Mouse (Mus musculus): ENCODE data around the gene Rasip1. TPM values are rescaled to one million over a fixed set of nuclear protein-coding genes. Genes with fewer than 3 reads are reported as not detected.

Gene Rasip1
- polyA plus RNA-seq, 1 experiment = 0.37 TPM

GRCm38 (mm10) chr7:45682144-45683126 lies 55.1 kb downstream of the Rasip1 start:
- peak; percentile 99 for TF ChIP-seq CTCF (IDR thresholded peaks at IDR 0.05; ENCODE audit: borderline replicate concordance, insufficient read depth, low read length)
- peak; percentile 44; the same call in 1 of the 2 replicates for TF ChIP-seq POLR2A (IDR thresholded peaks at IDR 0.05; ENCODE audit: low read depth, low read length)
- no peaks in the 10 kb centered on the region for H3K4me1 ChIP-seq (ENCODE audit: control insufficient read depth, insufficient read depth, low read length)
- H3K4me3 ChIP-seq (ENCODE audit: insufficient read depth, low read length) = no peak overlapping the region
- H3K27ac ChIP-seq (ENCODE audit: insufficient read depth, low read length) = no peak overlapping the region

GRCm38 (mm10) chr7:45683396-45684050 lies 56.2 kb downstream of the Rasip1 start, which contains the start of gene Ntn5:
Gene Ntn5, plus strand, starts transcription at chr7:45684022.
- TF ChIP-seq POLR2A (IDR thresholded peaks at IDR 0.05; ENCODE audit: low read depth, low read length) (no peak), CTCF (IDR thresholded peaks at IDR 0.05; ENCODE audit: borderline replicate concordance, insufficient read depth, low read length) (no peak)
- Histone ChIP-seq H3K27ac (ENCODE audit: insufficient read depth, low read length) (no peak within 1 kb of the TSS), H3K4me3 (ENCODE audit: insufficient read depth, low read length) (no peak within 1 kb of the TSS), H3K4me1 (ENCODE audit: control insufficient read depth, insufficient read depth, low read length) (no peaks in the 10 kb centered on the region)

GRCm38 (mm10) chr7:45685811-45686210 lies 58.5 kb downstream of the Rasip1 start:
- Histone ChIP-seq H3K4me3 (ENCODE audit: insufficient read depth, low read length) (no peak overlapping the region), H3K27ac (ENCODE audit: insufficient read depth, low read length) (no peak overlapping the region), H3K4me1 (ENCODE audit: control insufficient read depth, insufficient read depth, low read length) (no peaks in the 10 kb centered on the region)
- no peak for TF ChIP-seq CTCF (IDR thresholded peaks at IDR 0.05; ENCODE audit: borderline replicate concordance, insufficient read depth, low read length)

GRCm38 (mm10) chr7:45686841-45687240 lies 59.6 kb downstream of the Rasip1 start:
- TF ChIP-seq POLR2A (IDR thresholded peaks at IDR 0.05; ENCODE audit: low read depth, low read length) (no peak), CTCF (IDR thresholded peaks at IDR 0.05; ENCODE audit: borderline replicate concordance, insufficient read depth, low read length) (no peak)
- H3K4me3 ChIP-seq (ENCODE audit: insufficient read depth, low read length) = no peak overlapping the region
- H3K27ac ChIP-seq (ENCODE audit: insufficient read depth, low read length) = no peak overlapping the region
- no peaks in the 10 kb centered on the region for H3K4me1 ChIP-seq (ENCODE audit: control insufficient read depth, insufficient read depth, low read length)

Other genes with a start within 250 kb of the Rasip1 start
- 407 and 463 TPM in 2 replicates for gene Snrnp70, start 231.7 kb upstream of the Rasip1 start, polyA plus RNA-seq (2011; ENCODE audit: insufficient read length, low read depth, missing spikeins)
- not detected in 2 replicates for gene Kcna7, start 221.8 kb upstream of the Rasip1 start, polyA plus RNA-seq (2011; ENCODE audit: insufficient read length, low read depth, missing spikeins)
- gene Ntf5, start 213.8 kb upstream of the Rasip1 start, polyA plus RNA-seq (2011; ENCODE audit: insufficient read length, low read depth, missing spikeins) = 0.79 and 1.0 TPM in 2 replicates
- not detected in 2 replicates for gene Lhb, start 206.7 kb upstream of the Rasip1 start, polyA plus RNA-seq (2011; ENCODE audit: insufficient read length, low read depth, missing spikeins)
- gene Gys1, start 192.6 kb upstream of the Rasip1 start, polyA plus RNA-seq (2011; ENCODE audit: insufficient read length, low read depth, missing spikeins) = 47.6 and 58.2 TPM in 2 replicates
- 67.9 and 74.6 TPM in 2 replicates for gene Ruvbl2, start 189.4 kb upstream of the Rasip1 start, polyA plus RNA-seq (2011; ENCODE audit: insufficient read length, low read depth, missing spikeins)
- 3,506 and 4,699 TPM in 2 replicates for gene Ftl1, start 167.6 kb upstream of the Rasip1 start, polyA plus RNA-seq (2011; ENCODE audit: insufficient read length, low read depth, missing spikeins)
- gene Bax, start 160.6 kb upstream of the Rasip1 start, polyA plus RNA-seq (2011; ENCODE audit: insufficient read length, low read depth, missing spikeins) = 218 and 278 TPM in 2 replicates
- not detected in 2 replicates for gene Tulp2, start 145.6 kb upstream of the Rasip1 start, polyA plus RNA-seq (2011; ENCODE audit: insufficient read length, low read depth, missing spikeins)
- not detected in 2 replicates for gene Gm45808, start 140.7 kb upstream of the Rasip1 start, polyA plus RNA-seq (2011; ENCODE audit: insufficient read length, low read depth, missing spikeins)
- gene Dhdh, start 138.7 kb upstream of the Rasip1 start, polyA plus RNA-seq (2011; ENCODE audit: insufficient read length, low read depth, missing spikeins) = 0.68 and 1.2 TPM in 2 replicates
- 409 and 447 TPM in 2 replicates for gene Nucb1, start 117.1 kb upstream of the Rasip1 start, polyA plus RNA-seq (2011; ENCODE audit: insufficient read length, low read depth, missing spikeins)
- 31.7 and 35.9 TPM in 2 replicates for gene Ppp1r15a, start 101.2 kb upstream of the Rasip1 start, polyA plus RNA-seq (2011; ENCODE audit: insufficient read length, low read depth, missing spikeins)
- 9.1 and 11.4 TPM in 2 replicates for gene Plekha4, start 101.2 kb upstream of the Rasip1 start, polyA plus RNA-seq (2011; ENCODE audit: insufficient read length, low read depth, missing spikeins)
- not detected in 2 replicates for gene Hsd17b14, start 72.6 kb upstream of the Rasip1 start, polyA plus RNA-seq (2011; ENCODE audit: insufficient read length, low read depth, missing spikeins)
- gene Bcat2, start 57.3 kb upstream of the Rasip1 start, polyA plus RNA-seq (2011; ENCODE audit: insufficient read length, low read depth, missing spikeins) = 25.7 and 30.6 TPM in 2 replicates
- gene Fgf21, start 12.0 kb upstream of the Rasip1 start, polyA plus RNA-seq (2011; ENCODE audit: insufficient read length, low read depth, missing spikeins) = 1.4 and 5.2 TPM in 2 replicates
- gene Fut1, start 10.2 kb upstream of the Rasip1 start, polyA plus RNA-seq (2011; ENCODE audit: insufficient read length, low read depth, missing spikeins) = not detected in 2 replicates
- not detected in 2 replicates for gene Izumo1, start 5.7 kb upstream of the Rasip1 start, polyA plus RNA-seq (2011; ENCODE audit: insufficient read length, low read depth, missing spikeins)
- gene Mamstr, start 12.5 kb downstream of the Rasip1 start, polyA plus RNA-seq (2011; ENCODE audit: insufficient read length, low read depth, missing spikeins) = 0.70 and 1.8 TPM in 2 replicates
- gene Fut2, start 38.9 kb downstream of the Rasip1 start, polyA plus RNA-seq (2011; ENCODE audit: insufficient read length, low read depth, missing spikeins) = not detected in 2 replicates
- gene Ntn5, start 56.5 kb downstream of the Rasip1 start, polyA plus RNA-seq (2011; ENCODE audit: insufficient read length, low read depth, missing spikeins) = 0.58 TPM in 1 of 2 replicates, not detected in the other
- 0.21 TPM in 1 of 2 replicates, not detected in the other for gene Sec1, start 66.9 kb downstream of the Rasip1 start, polyA plus RNA-seq (2011; ENCODE audit: insufficient read length, low read depth, missing spikeins)
- gene Car11, start 72.4 kb downstream of the Rasip1 start, polyA plus RNA-seq (2011; ENCODE audit: insufficient read length, low read depth, missing spikeins) = 6.6 and 6.8 TPM in 2 replicates
- 15.9 and 17.0 TPM in 2 replicates for gene Dbp, start 77.6 kb downstream of the Rasip1 start, polyA plus RNA-seq (2011; ENCODE audit: insufficient read length, low read depth, missing spikeins)
- gene Rpl18, start 88.0 kb downstream of the Rasip1 start, polyA plus RNA-seq (2011; ENCODE audit: insufficient read length, low read depth, missing spikeins) = 1,118 and 1,143 TPM in 2 replicates
- 19.0 and 19.1 TPM in 2 replicates for gene Sphk2, start 90.5 kb downstream of the Rasip1 start, polyA plus RNA-seq (2011; ENCODE audit: insufficient read length, low read depth, missing spikeins)
- gene Fam83e, start 93.7 kb downstream of the Rasip1 start, polyA plus RNA-seq (2011; ENCODE audit: insufficient read length, low read depth, missing spikeins) = not detected in 2 replicates
- gene Spaca4, start 98.3 kb downstream of the Rasip1 start, polyA plus RNA-seq (2011; ENCODE audit: insufficient read length, low read depth, missing spikeins) = not detected in 2 replicates
- gene Lmtk3, start 156.2 kb downstream of the Rasip1 start, polyA plus RNA-seq (2011; ENCODE audit: insufficient read length, low read depth, missing spikeins) = 5.5 and 8.7 TPM in 2 replicates
- gene Sult2b1, start 157.2 kb downstream of the Rasip1 start, polyA plus RNA-seq (2011; ENCODE audit: insufficient read length, low read depth, missing spikeins) = 0.44 TPM in 1 of 2 replicates, not detected in the other
- 63.7 and 69.6 TPM in 2 replicates for gene Cyth2, start 187.1 kb downstream of the Rasip1 start, polyA plus RNA-seq (2011; ENCODE audit: insufficient read length, low read depth, missing spikeins)
- gene Kcnj14, start 197.3 kb downstream of the Rasip1 start, polyA plus RNA-seq (2011; ENCODE audit: insufficient read length, low read depth, missing spikeins) = not detected in 2 replicates
- gene Grwd1, start 203.5 kb downstream of the Rasip1 start, polyA plus RNA-seq (2011; ENCODE audit: insufficient read length, low read depth, missing spikeins) = 13.5 and 17.6 TPM in 2 replicates
- 283 and 303 TPM in 2 replicates for gene Kdelr1, start 245.3 kb downstream of the Rasip1 start, polyA plus RNA-seq (2011; ENCODE audit: insufficient read length, low read depth, missing spikeins)